18 mouse cellular contexts compared by ENCODE assay signal in genomic region chr2:120351321-120351720, GRCm38 (mm10). TPM values are rescaled to one million over a fixed set of nuclear protein-coding genes. Genes with fewer than 3 reads are reported as not detected.
DNase-seq lines count a peak whose midpoint lies in the region; ATAC-seq and TF ChIP-seq lines count a peak whose summit lies in the region.
"Had no signal": no experiment of that assay in that cellular context is flagged by ENCODE, and none has a peak within 500 bp of the region (broad histone marks: within the 10 kb centered on the region; RNA-seq: fewer than 3 reads in every experiment).

No protein-coding gene starts in this region.

- TF ChIP-seq EP300 in lung, postnatal 0 days (IDR thresholded peaks at IDR 0.05): no peak

- H3K9me3 ChIP-seq in liver, embryonic 12.5 days (replicated peaks): no peaks in the 10 kb centered on the region
- no peaks in the 10 kb centered on the region for H3K9me3 ChIP-seq in lung, postnatal 0 days (ENCODE audit: low read length)
- H3K9me3 ChIP-seq: heart, embryonic 12.5 days; limb, embryonic 12.5 days had no signal

- H3K4me2 ChIP-seq in liver, embryonic 12.5 days: peak overlapping the region; percentile 85; the same call in 1 of the 2 replicates
- no peak overlapping the region for H3K4me2 ChIP-seq in lung, postnatal 0 days (replicated peaks; ENCODE audit: low read depth, low read length)

- H3K27ac ChIP-seq in liver, embryonic 12.5 days: no peak overlapping the region
- no peak overlapping the region for H3K27ac ChIP-seq in cortical plate, adult 2 months (ENCODE audit: insufficient read depth, low read length)
- no peak overlapping the region for H3K27ac ChIP-seq in lung, postnatal 0 days (ENCODE audit: low read length)
- H3K27ac ChIP-seq: limb, embryonic 12.5 days had no signal

- peaks cover 55% of the 10 kb centered on the region for H3K36me3 ChIP-seq in liver, embryonic 12.5 days
- peaks cover 13% of the 10 kb centered on the region for H3K36me3 ChIP-seq in lung, postnatal 0 days (ENCODE audit: insufficient read depth, low read length)

- peaks cover 24% of the 10 kb centered on the region for H3K4me1 ChIP-seq in liver, embryonic 12.5 days
- no peaks in the 10 kb centered on the region; the same call in 1 of the 2 replicates for H3K4me1 ChIP-seq in cortical plate, adult 2 months (ENCODE audit: control insufficient read depth, insufficient read depth, low read length)
- H3K4me1 ChIP-seq in lung, postnatal 0 days (ENCODE audit: insufficient read depth, low read depth, low read length): peaks cover 4% of the 10 kb centered on the region; the same call in 1 of the 2 replicates

- no peak overlapping the region for H3K4me3 ChIP-seq in liver, embryonic 12.5 days
- H3K4me3 ChIP-seq in cortical plate, adult 2 months (ENCODE audit: insufficient read depth, low read length): peak overlapping the region; percentile 98; the same call in 1 of the 2 replicates
- no peak overlapping the region for H3K4me3 ChIP-seq in lung, postnatal 0 days (ENCODE audit: low read depth, low read length)

- H3K27me3 ChIP-seq in liver, embryonic 12.5 days (replicated peaks): no peaks in the 10 kb centered on the region
- no peaks in the 10 kb centered on the region for H3K27me3 ChIP-seq in lung, postnatal 0 days (replicated peaks; ENCODE audit: insufficient read depth, low read length)
- H3K27me3 ChIP-seq: heart, embryonic 12.5 days; limb, embryonic 12.5 days had no signal

- 72% methylated on average over 5 of the region's 5 CpGs for WGBS in liver, embryonic 12.5 days (ENCODE audit: insufficient replicate concordance)
- 52% methylated on average over 5 of the region's 5 CpGs for WGBS in lung, postnatal 0 days

- DNase-seq in heart, adult 11 months: peak; percentile 64
- no peak for DNase-seq in heart, adult 9 months (ENCODE audit: low spot score in 2 of 2)
- no peak for DNase-seq in liver
- DNase-seq in lung, postnatal 0 days (ENCODE audit: low spot score): peak; percentile 36
- DNase-seq in kidney, postnatal 10 days: no peak
- no peak for DNase-seq in urinary bladder, adult 2 months (ENCODE audit: low spot score)
- DNase-seq: cerebellum, postnatal 25 days; gastrocnemius, postnatal 36 days; kidney, adult 9 months; right cerebral cortex, postnatal 25 days; thymus, postnatal 36 days had no signal

- no peak overlapping the region for H3K9ac ChIP-seq in liver, embryonic 12.5 days
- H3K9ac ChIP-seq in lung, postnatal 0 days (replicated peaks; ENCODE audit: low read depth): no peak overlapping the region
- H3K9ac ChIP-seq: heart, embryonic 12.5 days; limb, embryonic 12.5 days had no signal

- TF ChIP-seq CTCF in cortical plate, adult 2 months (IDR thresholded peaks at IDR 0.05; ENCODE audit: extremely low read depth, insufficient read depth, low read length): no peak
- TF ChIP-seq CTCF in lung, postnatal 0 days (IDR thresholded peaks at IDR 0.05): no peak

- TF ChIP-seq POLR2A in cortical plate, adult 2 months (IDR thresholded peaks at IDR 0.05; ENCODE audit: extremely low read depth, insufficient read depth, low read length): no peak

- ATAC-seq in liver, embryonic 12.5 days: no peak
- ATAC-seq in lung, postnatal 0 days: no peak
- ATAC-seq: activated CD4-positive, CD25-positive, alpha-beta regulatory T cell, adult 4 months had no signal

RNA-seq across cellular contexts. Expression of gene Vps39, which starts 1.6 kb away (rescaled TPM):
- polyA plus RNA-seq in liver, embryonic 12.5 days (2016; fragmentation: Nextera tagmentation; extraction: Ambion mirVana): 11.5 and 12.2 TPM in 2 replicates
- polyA plus RNA-seq in cortical plate, adult 2 months (2012; rRNA removed): 56.5 and 58.2 TPM in 2 replicates
- polyA plus RNA-seq in lung, postnatal 0 days (2015; fragmentation: Nextera tagmentation; extraction: Ambion mirVana): 15.2 and 15.5 TPM in 2 replicates
- 26.4 and 26.6 TPM in 2 replicates for polyA plus RNA-seq in urinary bladder, adult 2 months (2012; rRNA removed)

RNA-seq across cellular contexts. Expression of gene Pla2g4f, which starts 37.4 kb away (rescaled TPM):
- polyA plus RNA-seq in liver, embryonic 12.5 days (2016; fragmentation: Nextera tagmentation; extraction: Ambion mirVana): 0.05 TPM in 1 of 2 replicates, not detected in the other
- polyA plus RNA-seq in cortical plate, adult 2 months (2012; rRNA removed): 0.10 and 0.11 TPM in 2 replicates
- polyA plus RNA-seq in lung, postnatal 0 days (2015; fragmentation: Nextera tagmentation; extraction: Ambion mirVana): 1.8 and 2.2 TPM in 2 replicates
- 0.96 and 1.2 TPM in 2 replicates for polyA plus RNA-seq in urinary bladder, adult 2 months (2012; rRNA removed)
- polyA plus RNA-seq: embryonic facial prominence, embryonic 11.5 days; heart, embryonic 12.5 days; neural tube, embryonic 11.5 days had no signal

RNA-seq across cellular contexts. Expression of gene Ganc, which starts 52.4 kb away (rescaled TPM):
- 5.0 and 7.3 TPM in 2 replicates for polyA plus RNA-seq in liver, embryonic 12.5 days (2016; fragmentation: Nextera tagmentation; extraction: Ambion mirVana)
- 10.7 and 11.3 TPM in 2 replicates for polyA plus RNA-seq in cortical plate, adult 2 months (2012; rRNA removed)
- polyA plus RNA-seq in lung, postnatal 0 days (2015; fragmentation: Nextera tagmentation; extraction: Ambion mirVana): 10.9 and 11.5 TPM in 2 replicates
- 13.5 and 14.7 TPM in 2 replicates for polyA plus RNA-seq in urinary bladder, adult 2 months (2012; rRNA removed)

RNA-seq across cellular contexts. Expression of gene Tmem87a, which starts 52.6 kb away (rescaled TPM):
- polyA plus RNA-seq in liver, embryonic 12.5 days (2016; fragmentation: Nextera tagmentation; extraction: Ambion mirVana): 5.0 and 5.4 TPM in 2 replicates
- polyA plus RNA-seq in cortical plate, adult 2 months (2012; rRNA removed): 22.4 and 24.4 TPM in 2 replicates
- 12.0 and 14.0 TPM in 2 replicates for polyA plus RNA-seq in lung, postnatal 0 days (2015; fragmentation: Nextera tagmentation; extraction: Ambion mirVana)
- 26.2 and 30.7 TPM in 2 replicates for polyA plus RNA-seq in urinary bladder, adult 2 months (2012; rRNA removed)

Comparison
In these comparisons a context has a peak if more than half of its experiments do, and no peak if none do; other contexts are left out.
1. DNase-seq: peak in heart, adult 11 months (single experiment) and lung, postnatal 0 days (single experiment); none in heart, adult 9 months (0 of 2), liver (single experiment), kidney, postnatal 10 days (single experiment) and urinary bladder, adult 2 months (single experiment).